Mouse (Mus musculus) CH12.LX (cell line): Measurements from ENCODE around the gene Pgf. TPM values are rescaled to one million over a fixed set of nuclear protein-coding genes. Genes with fewer than 3 reads are reported as not detected.

Experiments used
- DNase-seq: peaks from one replicate; pipeline ENCODE4 v3.0.0-alpha.2; 2013; ENCODE audit errors: extremely low read depth
- H3K27ac ChIP-seq: 2 replicates; pipeline ENCODE4 v1.5.1; 2012; ENCODE audit warnings: low read depth, mild to moderate bottlenecking, control low read depth, moderate library complexity; ENCODE audit not compliant: insufficient read depth
- H3K27me3 ChIP-seq: replicated peaks from 2 replicates; pipeline ENCODE3; 2012; ENCODE audit warnings: inconsistent platforms
- H3K36me3 ChIP-seq, 2 experiments: replicated peaks in 1 of 2; 2 replicates each; pipeline versions ENCODE3 to v1.6.1; 2012; ENCODE audit warnings: inconsistent platforms in 1 of 2, low read length in 1 of 2, mild to moderate bottlenecking in 1 of 2, mixed read lengths in 1 of 2, moderate library complexity in 1 of 2; ENCODE audit not compliant: control insufficient read depth in 1 of 2, insufficient read depth in 1 of 2
- H3K4me1 ChIP-seq, 2 experiments: 2 replicates each; pipeline ENCODE4 v1.6.1; 2012; ENCODE audit warnings: inconsistent platforms in 1 of 2, moderate library complexity in 1 of 2; ENCODE audit not compliant: insufficient read depth in 2 of 2, control insufficient read depth in 1 of 2
- H3K4me2 ChIP-seq: 2 replicates; pipeline ENCODE4 v1.6.1; 2012; ENCODE audit warnings: low read depth, mild to moderate bottlenecking, control low read depth; ENCODE audit not compliant: poor library complexity, insufficient read depth, severe bottlenecking
- H3K4me3 ChIP-seq, 3 experiments: fragments of 150-350 bp in 1 of 3; sonication (generic) in 1 of 3; replicated peaks in 1 of 3; 2 replicates each; pipeline versions ENCODE3 to v1.5.1; 2011 to 2012; ENCODE audit warnings: low read depth in 2 of 3, low read length in 2 of 3, mild to moderate bottlenecking in 2 of 3, moderate library complexity in 2 of 3, control low read depth in 1 of 3, improper control_type of control experiment in 1 of 3, inconsistent platforms in 1 of 3, mixed read lengths in 1 of 3; ENCODE audit not compliant: poor library complexity in 1 of 3
- H3K79me2 ChIP-seq: replicated peaks from 2 replicates; pipeline ENCODE4 v1.6.1; 2012; ENCODE audit warnings: mild to moderate bottlenecking, moderate library complexity; ENCODE audit not compliant: control insufficient read depth, poor library complexity, insufficient read depth, severe bottlenecking; ENCODE audit errors: extremely low read depth
- H3K9ac ChIP-seq: 2 replicates; pipeline ENCODE4 v1.6.1; 2012; ENCODE audit warnings: low read depth, mild to moderate bottlenecking, control low read depth, moderate library complexity; ENCODE audit not compliant: insufficient read depth
- H3K9me3 ChIP-seq: replicated peaks from 2 replicates; pipeline ENCODE3; 2012; ENCODE audit warnings: low read length, inconsistent platforms, mixed read lengths
- E2F4 ChIP-seq: IDR thresholded peaks from 2 replicates; pipeline ENCODE4 v1.6.1; 2011; ENCODE audit warnings: low read depth, low read length, improper control_type of control experiment; ENCODE audit not compliant: insufficient replicate concordance
- ELF1 ChIP-seq: IDR thresholded peaks from 2 replicates; pipeline ENCODE4 v1.6.1; 2014; ENCODE audit warnings: low read depth, mild to moderate bottlenecking, inconsistent platforms, low read length, improper control_type of control experiment
- HCFC1 ChIP-seq: IDR thresholded peaks from 2 replicates; pipeline ENCODE4 v1.6.1; 2012; ENCODE audit warnings: low read depth, mild to moderate bottlenecking, inconsistent platforms, low read length, improper control_type of control experiment
- JUND ChIP-seq: conservative IDR thresholded peaks from 2 replicates; pipeline ENCODE4 v1.6.1; 2011; ENCODE audit warnings: low read depth, low read length, improper control_type of control experiment
- KAT2A ChIP-seq: IDR thresholded peaks from 2 replicates; pipeline ENCODE4 v1.6.1; 2012; ENCODE audit warnings: low read length, improper control_type of control experiment, inconsistent platforms; ENCODE audit not compliant: insufficient replicate concordance
- MAFK ChIP-seq: IDR thresholded peaks from 2 replicates; pipeline ENCODE4 v1.6.1; 2011; ENCODE audit warnings: low read length, improper control_type of control experiment; ENCODE audit not compliant: insufficient replicate concordance
- MAX ChIP-seq: IDR thresholded peaks from 2 replicates; pipeline ENCODE4 v1.6.1; 2011; ENCODE audit warnings: low read length, improper control_type of control experiment
- MAZ ChIP-seq: IDR thresholded peaks from 2 replicates; pipeline ENCODE4 v1.6.1; 2012; ENCODE audit warnings: low read depth, mild to moderate bottlenecking, inconsistent platforms, low read length, improper control_type of control experiment, moderate library complexity
- NELFE ChIP-seq: IDR thresholded peaks from 2 replicates; pipeline ENCODE4 v1.6.1; 2011; ENCODE audit warnings: low read depth, low read length, improper control_type of control experiment
- NRF1 ChIP-seq: IDR thresholded peaks from 2 replicates; pipeline ENCODE4 v1.6.1; 2014; ENCODE audit warnings: low read depth, mild to moderate bottlenecking, inconsistent platforms, low read length, improper control_type of control experiment, moderate library complexity
- POLR2A ChIP-seq: IDR thresholded peaks from 2 replicates; pipeline ENCODE4 v1.6.1; 2011; ENCODE audit warnings: low read depth, mild to moderate bottlenecking, improper control_type of control experiment, low read length
- RAD21 ChIP-seq: IDR thresholded peaks from 2 replicates; pipeline ENCODE4 v1.6.1; 2011; ENCODE audit warnings: low read depth, mild to moderate bottlenecking, low read length, improper control_type of control experiment, moderate library complexity
- RCOR1 ChIP-seq: conservative IDR thresholded peaks from 2 replicates; pipeline ENCODE4 v1.6.1; 2012; ENCODE audit warnings: low read depth, mild to moderate bottlenecking, inconsistent platforms, low read length, improper control_type of control experiment
- SIN3A ChIP-seq: IDR thresholded peaks from 2 replicates; pipeline ENCODE4 v1.6.1; 2012; ENCODE audit warnings: low read length, improper control_type of control experiment, inconsistent platforms
- TBP ChIP-seq: conservative IDR thresholded peaks from 2 replicates; pipeline ENCODE4 v1.6.1; 2011; ENCODE audit warnings: low read depth, low read length, improper control_type of control experiment
- UBTF ChIP-seq: IDR thresholded peaks from 2 replicates; pipeline ENCODE4 v1.6.1; 2012; ENCODE audit warnings: low read depth, mild to moderate bottlenecking, inconsistent platforms, low read length, improper control_type of control experiment, moderate library complexity
- USF2 ChIP-seq: conservative IDR thresholded peaks from 2 replicates; pipeline ENCODE4 v1.6.1; 2011; ENCODE audit warnings: low read depth, low read length, improper control_type of control experiment
- ZC3H11A ChIP-seq: IDR thresholded peaks from 2 replicates; pipeline ENCODE4 v1.6.1; 2012; ENCODE audit warnings: low read depth, mild to moderate bottlenecking, inconsistent platforms, low read length, improper control_type of control experiment
- ZMIZ1 ChIP-seq: IDR thresholded peaks from 2 replicates; pipeline ENCODE4 v1.6.1; 2012; ENCODE audit warnings: low read depth, mild to moderate bottlenecking, inconsistent platforms, low read length, improper control_type of control experiment
- ZNF384 ChIP-seq: IDR thresholded peaks from 2 replicates; pipeline ENCODE4 v1.6.1; 2012; ENCODE audit warnings: low read depth, low read length, improper control_type of control experiment, inconsistent platforms
- dilution Hi-C: fragments of 300-500 bp; cut with MboI; formaldehyde crosslinking; loops from 2 replicates; pipeline ENCODE4 v1.14.3; 2020; ENCODE audit warnings: low sequenced_read_pairs; ENCODE audit not compliant: extremely low pct_unique_long_range_greater_than_20kb, extremely low pct_ligation_motif_present
- in situ Hi-C: fragments of 300-500 bp; cut with MboI; formaldehyde crosslinking; loops from 3 replicates; pipeline ENCODE4 v1.14.3; 2019; ENCODE audit warnings: low sequenced_read_pairs, low pct_ligation_motif_present, low pct_unique_long_range_greater_than_20kb, mixed read lengths
- polyA plus RNA-seq: library from polyadenylated mRNA; unstranded; fragments of >175 nt; gene quantifications from 2 replicates; pipeline ENCODE4 v1.2.1, GENCODE M21; 2012; ENCODE audit warnings: low read depth; ENCODE audit not compliant: insufficient read length
- total RNA-seq, 2 experiments: library from RNA; depleted of rRNA; stranded (reverse); fragments of 300-350 nt in 1 of 2; fragments of >200 nt in 1 of 2; gene quantifications; 2 replicates each; pipeline ENCODE4 v1.2.3; 2012 to 2014

Pgf gene
- total and polyA plus RNA-seq, 3 experiments, result 0.34 to 0.73 (median 0.64) TPM

GRCm38 (mm10) chr12:85126986-85127603, 50.5 kb downstream of the Pgf start:
- no peak for TF ChIP-seq TBP
- TF ChIP-seq RAD21, result no peak
- no peak for TF ChIP-seq ZNF384
- no peak for TF ChIP-seq KAT2A
- no peak for TF ChIP-seq NELFE
- no peak for TF ChIP-seq ELF1
- no peak for TF ChIP-seq HCFC1
- TF ChIP-seq USF2, result no peak
- TF ChIP-seq MAX, result no peak
- TF ChIP-seq RCOR1, result no peak
- TF ChIP-seq JUND, result no peak
- TF ChIP-seq SIN3A, result no peak
- no peak for TF ChIP-seq ZC3H11A
- TF ChIP-seq UBTF, result no peak
- no peak for TF ChIP-seq E2F4
- no peak for TF ChIP-seq MAFK
- TF ChIP-seq NRF1, result no peak
- TF ChIP-seq ZMIZ1, result no peak
- TF ChIP-seq MAZ, result no peak
- TF ChIP-seq, all 38 proteins: peak for 0
- no peaks in the 10 kb centered on the region for H3K27me3 ChIP-seq
- H3K4me3 ChIP-seq, result no peak overlapping the region
- no peak for DNase-seq
- H3K27ac ChIP-seq, result no peak overlapping the region
- in situ Hi-C loops, result no loop called here
- H3K79me2 ChIP-seq, result peaks cover 5% of the 10 kb centered on the region; the same call in 1 of the 2 replicates
- no peak overlapping the region for H3K4me2 ChIP-seq
- peaks cover 2% of the 10 kb centered on the region for H3K9me3 ChIP-seq
- H3K36me3 ChIP-seq, result peaks cover 59 to 86% of the 10 kb centered on the region in 2 experiments
- dilution Hi-C loops, result no loop called here
- H3K9ac ChIP-seq, result no peak overlapping the region
- peaks cover 15 to 27% of the 10 kb centered on the region in 2 experiments for H3K4me1 ChIP-seq

- Histone ChIP-seq H3K36me3 (peaks cover 49 to 80% of the 10 kb centered on the region in 2 experiments), H3K9me3 (peaks cover 2% of the 10 kb centered on the region), H3K79me2 (peaks cover 5% of the 10 kb centered on the region), H3K4me1 (peaks cover 21 to 36% of the 10 kb centered on the region in 2 experiments), H3K27me3 (no peaks in the 10 kb centered on the region), H3K9ac (no peak overlapping the region), H3K27ac (no peak overlapping the region), H3K4me2 (no peak overlapping the region), H3K4me3 (no peak overlapping the region)
- in situ Hi-C loops, result no loop called here
- no peak for DNase-seq
- TF ChIP-seq POLR2A, result no peak
- dilution Hi-C loops, result no loop called here
These were observed 52.8 kb downstream of the Pgf start for GRCm38 (mm10) chr12:85124751-85125150.
